Mouse (Mus musculus) liver, postnatal 0 days (tissue): Measurements from ENCODE around the gene Plcg1.

Experiments used
- CTCF ChIP-seq: sonication (generic); IDR thresholded peaks from 2 replicates; pipeline ENCODE4 v1.5.1; 2016; ENCODE audit warnings: antibody characterized with exemption, low read depth
- EP300 ChIP-seq: IDR thresholded peaks from 2 replicates; pipeline ENCODE4 v1.6.1; 2016; ENCODE audit warnings: antibody characterized with exemption, low read depth, mild to moderate bottlenecking

- TF ChIP-seq CTCF (no peak), EP300 (no peak)
Observed at GRCm38 (mm10) chr2:160742161-160742609, 11.1 kb downstream of the Plcg1 start.
